Mouse (Mus musculus): Measurements from ENCODE around the gene Gria3.

Gria3 gene

GRCm38 (mm10) chrX:41400058-41400904, at the start of gene Gria3:
Gene Gria3 (plus strand): TSS chrX:41400854.
- TF ChIP-seq GATA4 (IDR thresholded peaks at IDR 0.05; ENCODE audit: insufficient replicate concordance, low read length) = no peak

GRCm38 (mm10) chrX:41387086-41387485, 13.6 kb upstream of the Gria3 start:
- TF ChIP-seq GATA4 (IDR thresholded peaks at IDR 0.05; ENCODE audit: insufficient replicate concordance, low read length) = no peak

- TF ChIP-seq GATA4 (IDR thresholded peaks at IDR 0.05; ENCODE audit: insufficient replicate concordance, low read length) = no peak
These were observed 11.6 kb upstream of the Gria3 start for GRCm38 (mm10) chrX:41389079-41389478.

- TF ChIP-seq GATA4 (IDR thresholded peaks at IDR 0.05; ENCODE audit: insufficient replicate concordance, low read length) = no peak
These were observed 2.2 kb upstream of the Gria3 start for GRCm38 (mm10) chrX:41398482-41398881.

GRCm38 (mm10) chrX:41401186-41401585, 532 bp downstream of the Gria3 start:
- no peak for TF ChIP-seq GATA4 (IDR thresholded peaks at IDR 0.05; ENCODE audit: insufficient replicate concordance, low read length)

- TF ChIP-seq GATA4 (IDR thresholded peaks at IDR 0.05; ENCODE audit: insufficient replicate concordance, low read length) = no peak
These were observed 1.1 kb downstream of the Gria3 start for GRCm38 (mm10) chrX:41401590-41402240.

- TF ChIP-seq GATA4 (IDR thresholded peaks at IDR 0.05; ENCODE audit: insufficient replicate concordance, low read length) = no peak
These were observed 2.0 kb downstream of the Gria3 start for GRCm38 (mm10) chrX:41402656-41403055.

- no peak for TF ChIP-seq GATA4 (IDR thresholded peaks at IDR 0.05; ENCODE audit: insufficient replicate concordance, low read length)
These were observed 5.6 kb downstream of the Gria3 start for GRCm38 (mm10) chrX:41406288-41406687.

GRCm38 (mm10) chrX:41409791-41410190, 9.1 kb downstream of the Gria3 start:
- TF ChIP-seq GATA4 (IDR thresholded peaks at IDR 0.05; ENCODE audit: insufficient replicate concordance, low read length) = no peak

GRCm38 (mm10) chrX:41425651-41426050, 25.0 kb downstream of the Gria3 start:
- no peak for TF ChIP-seq GATA4 (IDR thresholded peaks at IDR 0.05; ENCODE audit: insufficient replicate concordance, low read length)

GRCm38 (mm10) chrX:41428011-41428410, 27.4 kb downstream of the Gria3 start:
- no peak for TF ChIP-seq GATA4 (IDR thresholded peaks at IDR 0.05; ENCODE audit: insufficient replicate concordance, low read length)

GRCm38 (mm10) chrX:41435541-41435940, 34.9 kb downstream of the Gria3 start:
- TF ChIP-seq GATA4 (IDR thresholded peaks at IDR 0.05; ENCODE audit: insufficient replicate concordance, low read length) = no peak

- TF ChIP-seq GATA4 (IDR thresholded peaks at IDR 0.05; ENCODE audit: insufficient replicate concordance, low read length) = no peak
These were observed 38.2 kb downstream of the Gria3 start for GRCm38 (mm10) chrX:41438841-41439240.

- no peak for TF ChIP-seq GATA4 (IDR thresholded peaks at IDR 0.05; ENCODE audit: insufficient replicate concordance, low read length)
These were observed 48.2 kb downstream of the Gria3 start for GRCm38 (mm10) chrX:41448876-41449275.

GRCm38 (mm10) chrX:41477486-41477885, 76.8 kb downstream of the Gria3 start:
- TF ChIP-seq GATA4 (IDR thresholded peaks at IDR 0.05; ENCODE audit: insufficient replicate concordance, low read length) = no peak

- no peak for TF ChIP-seq GATA4 (IDR thresholded peaks at IDR 0.05; ENCODE audit: insufficient replicate concordance, low read length)
These were observed 95.9 kb downstream of the Gria3 start for GRCm38 (mm10) chrX:41496528-41496927.
